ENCODE assay signal across 15 mouse cellular contexts in genomic region chr7:114933861-114934260, GRCm38 (mm10).
"Had no signal": no experiment of that assay in that cellular context is flagged by ENCODE, and none has a peak within 500 bp of the region (broad histone marks: within the 10 kb centered on the region; RNA-seq: fewer than 3 reads in every experiment).

No protein-coding gene starts in this region.

- DNase-seq: kidney, adult 2 months; kidney, postnatal 36 days; liver; liver, embryonic 13.5 days; liver, postnatal 0 days; lung, postnatal 14 days; right cerebral cortex, adult 18-20 months; right cerebral cortex, postnatal 25 days; thymus, postnatal 4 days had no signal

- H3K4me1 ChIP-seq: limb, embryonic 12.5 days; liver, embryonic 13.5 days; lung, embryonic 15.5 days; neural tube, embryonic 12.5 days had no signal

- H3K4me2 ChIP-seq: limb, embryonic 12.5 days; liver, embryonic 13.5 days; lung, embryonic 15.5 days; neural tube, embryonic 12.5 days had no signal

- H3K4me3 ChIP-seq: limb, embryonic 12.5 days; liver, embryonic 13.5 days; lung, embryonic 15.5 days; myocyte; neural tube, embryonic 12.5 days had no signal

- H3K27me3 ChIP-seq: limb, embryonic 12.5 days; liver, embryonic 13.5 days; lung, embryonic 15.5 days; neural tube, embryonic 12.5 days had no signal

- H3K36me3 ChIP-seq: limb, embryonic 12.5 days; liver, embryonic 13.5 days; lung, embryonic 15.5 days; neural tube, embryonic 12.5 days had no signal

- H3K9me3 ChIP-seq: limb, embryonic 12.5 days; liver, embryonic 13.5 days; lung, embryonic 15.5 days; neural tube, embryonic 12.5 days had no signal

- ATAC-seq: liver, postnatal 0 days had no signal

- H3K27ac ChIP-seq: kidney, postnatal 0 days; limb, embryonic 12.5 days; liver, embryonic 13.5 days; lung, embryonic 15.5 days; macrophage; neural tube, embryonic 12.5 days had no signal

- H3K9ac ChIP-seq: limb, embryonic 12.5 days; liver, embryonic 13.5 days; liver, postnatal 0 days; lung, embryonic 15.5 days; neural tube, embryonic 12.5 days had no signal
